Mouse (Mus musculus): ENCODE data around the gene Tada3. TPM values are rescaled to one million over a fixed set of nuclear protein-coding genes. Genes with fewer than 3 reads are reported as not detected.

Tada3 gene
- polyA plus RNA-seq, 1 experiment from 2014 or later, result 70.6 TPM

DNA sequence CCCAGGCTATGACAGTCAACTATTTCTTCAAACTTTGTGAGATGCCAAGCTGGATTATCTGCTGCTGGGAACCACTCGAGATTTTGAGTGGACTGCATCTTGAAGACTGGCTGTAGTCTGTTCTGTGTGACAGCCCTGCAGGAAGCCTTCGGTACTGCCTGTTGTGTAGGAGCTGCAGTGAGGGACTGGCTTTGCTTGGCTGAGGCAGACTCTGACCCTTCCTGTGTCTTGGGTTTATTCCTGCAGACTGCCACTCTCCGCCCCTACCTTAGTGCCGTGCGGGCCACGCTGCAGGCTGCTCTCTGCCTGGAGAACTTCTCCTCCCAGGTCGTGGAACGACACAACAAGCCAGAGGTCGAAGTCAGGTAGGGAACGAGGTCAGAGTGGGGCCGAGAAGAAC, 2.8 kb upstream of the Tada3 start:
- H3K36me3 ChIP-seq, result peaks cover 58% of the 10 kb centered on the region
- H3K4me2 ChIP-seq, result no peak overlapping the region
- ATAC-seq (ENCODE audit: low FRiP score), result no peak
- H3K9ac ChIP-seq, result no peak overlapping the region
- WGBS, result 94% methylated on average over 11 of the region's 11 CpGs
- no peaks in the 10 kb centered on the region for H3K27me3 ChIP-seq
- no peak overlapping the region for H3K4me3 ChIP-seq
- H3K27ac ChIP-seq, result no peak overlapping the region
- H3K9me3 ChIP-seq, result no peaks in the 10 kb centered on the region
- H3K4me1 ChIP-seq (replicated peaks), result peaks cover 28% of the 10 kb centered on the region

DNA sequence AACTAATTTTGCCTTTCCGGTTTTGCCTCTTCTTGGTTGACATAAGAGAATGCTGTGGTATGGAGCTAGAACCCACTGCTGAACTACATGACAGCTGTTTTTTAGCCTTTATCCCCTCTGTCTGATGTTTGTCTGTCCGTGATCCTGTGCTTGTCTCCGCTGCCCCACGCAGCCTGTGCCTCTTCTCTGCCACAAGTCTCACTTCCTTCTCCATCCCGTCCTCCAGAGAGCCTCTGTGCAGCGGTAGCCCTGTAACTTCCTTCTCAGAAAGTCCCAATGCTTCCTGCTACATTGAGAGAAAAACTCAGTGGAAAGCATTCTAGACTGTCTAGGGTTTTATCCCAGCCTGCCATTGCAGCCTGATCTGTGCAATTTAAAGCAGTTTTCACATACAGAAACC, 1.6 kb upstream of the Tada3 start:
- peaks cover 58% of the 10 kb centered on the region for H3K36me3 ChIP-seq
- ATAC-seq (ENCODE audit: low FRiP score), result no peak
- H3K9me3 ChIP-seq, result no peaks in the 10 kb centered on the region
- H3K4me3 ChIP-seq, result peak overlapping the region; percentile 87
- no peak overlapping the region for H3K27ac ChIP-seq
- H3K27me3 ChIP-seq, result no peaks in the 10 kb centered on the region
- H3K4me2 ChIP-seq, result peak overlapping the region; percentile 97
- no peak overlapping the region; the same call in 1 of the 2 replicates for H3K9ac ChIP-seq
- H3K4me1 ChIP-seq (replicated peaks), result peaks cover 28% of the 10 kb centered on the region
- WGBS, result 84% methylated on average over 6 of the region's 6 CpGs

DNA sequence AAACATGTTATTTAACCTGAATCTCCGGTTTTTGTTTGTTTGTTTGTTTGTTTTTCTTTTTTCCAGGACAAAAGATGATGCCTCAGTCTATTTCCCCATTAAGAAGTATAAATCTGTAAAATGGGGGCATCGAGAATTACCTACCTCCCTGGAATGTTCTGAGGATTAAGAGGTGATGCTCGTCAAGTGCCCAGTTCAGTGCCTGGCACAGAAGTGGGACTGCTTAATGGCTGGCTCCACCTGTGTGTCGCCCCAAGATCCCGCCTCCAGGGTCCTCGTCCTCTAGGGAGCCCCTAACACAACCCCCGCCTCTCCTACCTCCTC, 549 bp downstream of the Tada3 start:
- Histone ChIP-seq H3K9me3 (no peaks in the 10 kb centered on the region), H3K4me3 (peak overlapping the region; percentile 87), H3K4me1 (replicated peaks) (peaks cover 28% of the 10 kb centered on the region), H3K9ac (peak overlapping the region; percentile 93), H3K36me3 (peaks cover 58% of the 10 kb centered on the region), H3K4me2 (peak overlapping the region; percentile 97), H3K27me3 (no peaks in the 10 kb centered on the region), H3K27ac (peak overlapping the region; percentile 95)
- WGBS, result 11% methylated on average over 7 of the region's 7 CpGs
- ATAC-seq (ENCODE audit: low FRiP score), result no peak

- 93% methylated on average over 4 of the region's 4 CpGs for WGBS
- Histone ChIP-seq H3K9ac (no peak overlapping the region), H3K4me1 (replicated peaks) (peaks cover 14% of the 10 kb centered on the region), H3K27ac (no peak overlapping the region), H3K36me3 (peaks cover 75% of the 10 kb centered on the region), H3K9me3 (no peaks in the 10 kb centered on the region), H3K27me3 (no peaks in the 10 kb centered on the region), H3K4me2 (no peak overlapping the region), H3K4me3 (no peak overlapping the region)
- ATAC-seq (ENCODE audit: low FRiP score), result no peak
Observed at GRCm38 (mm10) chr6:113373491-113373890, 4.2 kb downstream of the Tada3 start.

DNA sequence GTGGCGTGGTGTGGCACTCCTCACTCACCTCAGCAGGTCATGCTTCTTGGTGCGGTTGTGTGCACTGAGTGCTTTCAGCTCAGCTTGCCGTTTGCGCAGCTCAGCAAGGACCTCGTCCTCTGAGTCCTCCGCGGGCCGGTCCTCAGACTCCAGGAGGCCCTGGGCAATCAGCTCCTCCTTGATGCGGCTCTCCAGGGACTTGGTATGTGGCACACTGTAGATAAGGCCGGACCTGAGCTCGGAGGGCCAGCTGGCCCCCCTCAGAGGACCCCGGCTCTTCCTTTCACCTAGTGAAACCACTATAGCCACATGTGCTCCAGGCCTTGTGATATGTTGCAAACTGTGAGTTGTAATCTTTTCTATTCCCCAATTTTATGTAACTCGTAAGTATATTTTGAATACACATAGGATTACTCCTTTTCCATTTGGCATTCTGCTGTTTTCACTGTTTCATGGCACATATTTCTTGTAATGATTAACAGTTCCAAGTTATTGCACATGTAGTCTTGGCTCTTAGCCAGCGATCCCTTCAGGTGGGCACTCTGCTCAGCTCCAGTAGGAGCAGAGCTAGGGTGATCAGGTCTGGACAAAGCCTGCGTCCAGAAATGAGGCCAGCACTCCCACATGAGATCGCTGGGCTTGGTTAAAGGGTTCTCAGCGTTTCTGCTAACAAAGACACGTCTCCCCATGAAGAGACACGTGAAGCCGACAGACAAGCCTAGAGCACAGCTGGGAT, 7.3 kb downstream of the Tada3 start:
- no peak overlapping the region for H3K27ac ChIP-seq
- WGBS, result 95% methylated on average over 20 of the region's 20 CpGs
- peaks cover 86% of the 10 kb centered on the region for H3K36me3 ChIP-seq
- no peaks in the 10 kb centered on the region for H3K9me3 ChIP-seq
- H3K4me2 ChIP-seq, result no peak overlapping the region
- no peak for ATAC-seq (ENCODE audit: low FRiP score)
- H3K4me1 ChIP-seq (replicated peaks), result no peaks in the 10 kb centered on the region
- no peaks in the 10 kb centered on the region for H3K27me3 ChIP-seq
- no peak overlapping the region for H3K4me3 ChIP-seq
- H3K9ac ChIP-seq, result no peak overlapping the region

DNA sequence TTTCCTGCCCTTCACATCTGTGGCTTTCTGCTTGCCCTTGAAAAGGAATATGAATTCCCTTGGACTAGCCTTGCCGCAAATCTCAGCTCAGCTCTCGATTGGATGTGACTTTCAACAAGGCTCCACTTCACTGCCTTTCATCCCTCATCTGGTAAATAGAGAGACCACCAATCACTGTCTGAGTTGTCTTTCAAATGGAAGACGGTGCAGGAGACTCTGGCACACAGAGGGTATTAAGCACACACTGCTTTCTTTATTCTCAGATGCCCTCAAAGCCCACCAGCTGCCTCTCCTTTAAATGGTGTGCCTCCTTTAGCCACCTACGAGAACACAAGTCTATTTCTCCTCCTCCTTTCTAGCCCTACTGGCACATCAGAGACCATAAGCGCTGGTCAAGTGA, 9.1 kb downstream of the Tada3 start:
- H3K4me1 ChIP-seq (replicated peaks), result no peaks in the 10 kb centered on the region
- WGBS, result 76% methylated on average over 5 of the region's 5 CpGs
- H3K9ac ChIP-seq, result no peak overlapping the region
- H3K4me2 ChIP-seq, result no peak overlapping the region
- no peak overlapping the region for H3K4me3 ChIP-seq
- H3K27ac ChIP-seq, result no peak overlapping the region; the same call in 1 of the 2 replicates
- H3K9me3 ChIP-seq, result no peaks in the 10 kb centered on the region
- peaks cover 68% of the 10 kb centered on the region for H3K36me3 ChIP-seq
- H3K27me3 ChIP-seq, result no peaks in the 10 kb centered on the region
- no peak for ATAC-seq (ENCODE audit: low FRiP score)

DNA sequence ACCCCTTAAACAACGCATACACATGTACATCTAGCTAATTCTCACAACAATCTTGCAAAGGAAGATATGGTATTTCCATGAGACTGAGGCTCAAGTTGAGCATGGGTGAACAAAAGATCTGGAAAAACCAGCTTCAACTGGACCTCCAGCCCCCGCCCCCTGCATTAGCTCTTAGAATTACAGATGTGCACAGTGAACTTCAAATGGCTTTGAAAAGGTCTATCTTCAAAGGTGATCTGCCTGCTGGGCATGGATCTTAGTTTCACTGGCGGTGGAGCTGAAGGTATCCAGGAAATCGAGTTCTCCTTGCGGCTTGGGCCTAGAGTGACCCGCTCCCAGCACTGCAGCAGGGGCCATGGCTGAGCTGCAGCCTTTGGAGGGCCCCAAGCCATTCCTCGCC, 9.6 kb downstream of the Tada3 start:
- H3K9me3 ChIP-seq, result no peaks in the 10 kb centered on the region
- H3K27ac ChIP-seq, result peak overlapping the region; percentile 23; the same call in 1 of the 2 replicates
- no peak overlapping the region for H3K9ac ChIP-seq
- no peak for ATAC-seq (ENCODE audit: low FRiP score)
- H3K4me1 ChIP-seq (replicated peaks), result no peaks in the 10 kb centered on the region
- WGBS, result 89% methylated on average over 7 of the region's 7 CpGs
- H3K4me3 ChIP-seq, result no peak overlapping the region
- H3K36me3 ChIP-seq, result peaks cover 64% of the 10 kb centered on the region
- H3K4me2 ChIP-seq, result no peak overlapping the region
- H3K27me3 ChIP-seq, result no peaks in the 10 kb centered on the region

DNA sequence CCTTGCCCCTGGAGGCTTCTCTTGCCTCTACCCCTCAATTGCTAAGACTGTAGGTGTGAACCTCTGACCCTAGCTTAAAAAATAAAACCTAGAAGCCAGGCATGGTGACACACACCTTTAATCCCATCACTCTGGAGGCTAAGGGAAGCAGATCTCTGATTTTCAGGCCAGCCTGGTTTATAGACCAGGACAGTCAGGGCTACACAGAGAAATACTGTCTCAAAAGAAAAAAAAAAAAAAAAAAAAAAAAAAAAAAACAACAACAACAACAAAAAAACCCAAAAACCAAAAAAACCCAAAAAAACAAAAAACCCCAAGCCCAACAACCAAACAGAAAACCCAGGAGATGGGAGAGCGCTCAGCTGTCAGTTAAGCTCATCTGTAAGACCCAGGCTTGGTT, 10.1 kb downstream of the Tada3 start:
- Histone ChIP-seq H3K4me1 (replicated peaks) (no peaks in the 10 kb centered on the region), H3K36me3 (peaks cover 58% of the 10 kb centered on the region), H3K9me3 (no peaks in the 10 kb centered on the region), H3K4me3 (no peak overlapping the region), H3K27ac (no peak overlapping the region), H3K27me3 (no peaks in the 10 kb centered on the region), H3K9ac (no peak overlapping the region), H3K4me2 (no peak overlapping the region)
- 100% methylated on average over 1 of the region's 1 CpGs for WGBS
- no peak for ATAC-seq (ENCODE audit: low FRiP score)

DNA sequence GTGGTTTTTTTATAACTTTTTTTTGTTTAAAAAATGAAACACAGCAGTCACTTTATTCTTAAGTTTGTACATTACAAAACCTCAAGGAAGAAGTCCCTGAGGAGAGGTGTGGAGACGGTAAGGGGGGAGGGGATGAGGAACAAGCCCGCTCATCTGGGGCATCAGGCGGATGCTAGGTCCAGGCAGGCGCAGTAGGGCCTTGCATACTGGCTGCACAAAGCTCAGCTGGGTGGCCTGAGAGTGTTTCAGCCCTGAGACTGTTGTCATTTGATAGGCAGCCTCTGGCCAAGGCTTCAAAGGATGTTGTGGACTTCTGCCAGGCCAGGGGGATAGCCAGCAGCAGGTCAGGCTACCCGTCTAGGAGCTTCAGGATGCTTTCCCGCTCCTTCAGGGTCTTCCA, 11.0 kb downstream of the Tada3 start:
- Histone ChIP-seq H3K27me3 (no peaks in the 10 kb centered on the region), H3K4me1 (replicated peaks) (no peaks in the 10 kb centered on the region), H3K4me2 (no peak overlapping the region), H3K9ac (no peak overlapping the region), H3K36me3 (peaks cover 49% of the 10 kb centered on the region), H3K4me3 (no peak overlapping the region), H3K27ac (no peak overlapping the region), H3K9me3 (no peaks in the 10 kb centered on the region)
- whole genome bisulfite sequencing, result 92% methylated on average over 6 of the region's 6 CpGs
- no peak for ATAC-seq (ENCODE audit: low FRiP score)

- Histone ChIP-seq H3K4me3 (no peak overlapping the region), H3K9ac (no peak overlapping the region), H3K4me1 (replicated peaks) (no peaks in the 10 kb centered on the region), H3K36me3 (peaks cover 29% of the 10 kb centered on the region), H3K27ac (no peak overlapping the region), H3K27me3 (no peaks in the 10 kb centered on the region), H3K9me3 (no peaks in the 10 kb centered on the region), H3K4me2 (no peak overlapping the region)
- ATAC-seq (ENCODE audit: low FRiP score), result no peak
- WGBS, result 65% methylated on average over 8 of the region's 8 CpGs
Observed at GRCm38 (mm10) chr6:113364518-113365135, 13.1 kb downstream of the Tada3 start.

DNA sequence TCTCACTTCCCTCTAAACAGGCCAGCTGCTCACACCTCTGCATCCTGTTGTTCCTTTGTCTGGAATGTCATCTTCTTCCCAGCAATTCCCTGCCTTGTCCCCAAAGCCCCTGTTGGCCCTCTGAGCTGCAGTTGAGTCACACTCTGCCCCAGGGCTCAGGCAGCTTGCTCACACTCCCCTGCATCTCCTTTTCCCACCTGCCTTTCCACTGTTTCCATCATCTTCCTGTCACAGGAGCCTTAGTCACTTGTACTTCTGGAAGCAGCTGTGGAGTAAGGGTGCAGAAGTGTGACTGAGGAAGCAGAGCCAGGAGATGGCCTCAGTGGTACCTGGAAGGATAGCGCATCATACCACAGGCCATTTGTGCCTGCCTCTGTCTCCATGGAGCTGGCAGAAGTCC, 15.4 kb downstream of the Tada3 start:
- Histone ChIP-seq H3K27me3 (0 out of 2 replicates have a peak, but pooled peaks cover 3% of the 10 kb centered on the region), H3K9me3 (no peaks in the 10 kb centered on the region), H3K4me2 (no peak overlapping the region), H3K36me3 (peaks cover 13% of the 10 kb centered on the region), H3K27ac (no peak overlapping the region), H3K4me3 (no peak overlapping the region), H3K4me1 (replicated peaks) (no peaks in the 10 kb centered on the region), H3K9ac (no peak overlapping the region)
- WGBS, result 82% methylated on average over 1 of the region's 1 CpGs
- ATAC-seq (ENCODE audit: low FRiP score), result no peak

- Histone ChIP-seq H3K9ac (no peak overlapping the region), H3K4me3 (no peak overlapping the region), H3K27me3 (0 out of 2 replicates have a peak, but pooled peaks cover 3% of the 10 kb centered on the region), H3K27ac (no peak overlapping the region), H3K36me3 (peaks cover 6% of the 10 kb centered on the region), H3K4me2 (no peak overlapping the region), H3K4me1 (replicated peaks) (no peaks in the 10 kb centered on the region), H3K9me3 (no peaks in the 10 kb centered on the region)
- 74% methylated on average over 4 of the region's 4 CpGs for WGBS
- ATAC-seq (ENCODE audit: low FRiP score), result no peak
Observed at GRCm38 (mm10) chr6:113361476-113361875, 16.2 kb downstream of the Tada3 start.

DNA sequence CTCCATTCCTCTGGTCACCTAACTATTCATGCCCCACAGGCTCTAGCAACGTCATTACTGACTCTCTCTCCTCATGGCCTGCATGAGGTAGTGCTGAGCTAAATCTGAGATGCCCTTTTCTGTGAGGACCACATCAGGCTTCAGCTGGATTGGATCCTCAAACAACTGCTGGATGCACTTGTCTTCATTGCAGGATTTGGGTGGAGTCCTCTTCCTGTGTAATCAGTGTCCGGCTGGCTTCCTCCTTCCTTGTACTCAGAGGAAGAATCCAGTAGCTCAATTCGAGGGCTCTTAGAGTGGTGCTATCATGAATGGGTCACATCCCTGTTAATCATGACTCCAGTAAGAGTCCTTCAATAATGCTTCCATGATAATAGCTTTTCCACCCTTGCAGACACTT, 24.0 kb downstream of the Tada3 start:
- H3K36me3 ChIP-seq, result no peaks in the 10 kb centered on the region
- H3K9me3 ChIP-seq, result no peaks in the 10 kb centered on the region
- H3K4me2 ChIP-seq, result no peak overlapping the region
- 0 out of 2 replicates have a peak, but pooled peaks cover 1% of the 10 kb centered on the region for H3K27me3 ChIP-seq
- no peak for ATAC-seq (ENCODE audit: low FRiP score)
- no peak overlapping the region for H3K4me3 ChIP-seq
- no peak overlapping the region for H3K9ac ChIP-seq
- no peak overlapping the region for H3K27ac ChIP-seq
- 78% methylated on average over 3 of the region's 3 CpGs for WGBS
- no peaks in the 10 kb centered on the region for H3K4me1 ChIP-seq (replicated peaks)

Measured in hindbrain, embryonic 13.5 days (tissue).